Mouse (Mus musculus): Measurements from ENCODE around the gene Clasp1.

The Clasp1 gene

DNA sequence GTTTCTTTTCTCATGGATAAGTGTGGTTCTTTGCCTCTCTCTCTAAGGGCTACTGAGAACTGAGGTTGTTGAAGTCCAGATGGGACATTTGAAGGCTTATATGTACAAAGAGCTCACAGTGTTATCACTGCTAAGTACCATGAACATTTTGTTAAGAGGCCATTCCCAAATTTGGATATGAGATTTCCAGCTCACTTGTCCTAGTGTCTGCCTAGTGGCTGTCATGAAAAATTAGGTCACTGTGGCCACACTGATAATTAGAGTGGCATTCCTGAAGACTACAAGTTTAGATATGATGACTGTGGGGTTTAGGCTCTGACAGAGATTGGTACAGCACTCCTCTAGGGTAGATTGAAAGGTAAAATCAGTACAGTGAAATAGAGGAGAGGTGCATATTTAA lies 97.2 kb downstream of the Clasp1 start:
- DNase-seq (ENCODE audit: extremely low spot score, low read depth, low spot score), result no peak

DNA sequence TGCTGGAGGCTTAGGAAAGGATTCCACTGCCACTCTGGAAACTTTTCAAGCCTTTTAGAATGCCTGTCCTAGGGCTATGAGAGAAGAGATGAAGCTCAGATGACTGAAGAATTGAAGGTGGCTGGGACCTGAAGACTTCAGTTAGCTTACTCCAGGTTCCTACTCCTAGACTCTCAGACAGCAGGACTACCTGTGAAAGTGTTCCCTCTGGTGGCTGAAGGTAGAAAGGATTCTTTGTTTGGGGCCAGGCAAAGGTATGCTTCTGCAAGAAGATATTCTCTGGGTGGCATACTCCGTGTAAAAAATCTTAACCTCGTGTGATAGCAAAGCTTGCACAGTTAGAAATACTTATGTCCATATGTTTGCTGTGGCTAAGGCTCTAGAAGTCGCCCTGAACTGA lies 104.0 kb downstream of the Clasp1 start:
- no peak for DNase-seq (ENCODE audit: extremely low spot score, low read depth, low spot score)

DNA sequence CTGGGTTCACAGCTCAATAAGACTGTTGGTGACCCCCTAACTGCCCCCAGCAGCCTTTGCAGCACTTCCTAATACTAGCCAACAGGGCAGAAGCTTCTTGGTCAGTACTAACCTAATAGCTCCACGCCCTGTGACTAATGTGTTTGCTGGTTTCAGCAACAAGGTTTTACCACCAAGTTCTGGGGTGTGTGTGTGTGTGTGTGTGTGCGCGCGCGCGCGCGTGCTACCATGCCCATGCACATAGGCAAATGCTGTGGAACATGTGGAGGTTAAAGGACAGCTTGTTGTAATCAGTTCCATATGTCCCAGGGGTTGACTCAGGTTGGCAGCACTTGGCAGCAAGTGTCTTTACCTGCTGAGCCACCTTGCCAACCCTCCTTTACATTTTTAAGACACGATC lies 105.7 kb downstream of the Clasp1 start:
- DNase-seq (ENCODE audit: extremely low spot score, low read depth, low spot score), result no peak

DNA sequence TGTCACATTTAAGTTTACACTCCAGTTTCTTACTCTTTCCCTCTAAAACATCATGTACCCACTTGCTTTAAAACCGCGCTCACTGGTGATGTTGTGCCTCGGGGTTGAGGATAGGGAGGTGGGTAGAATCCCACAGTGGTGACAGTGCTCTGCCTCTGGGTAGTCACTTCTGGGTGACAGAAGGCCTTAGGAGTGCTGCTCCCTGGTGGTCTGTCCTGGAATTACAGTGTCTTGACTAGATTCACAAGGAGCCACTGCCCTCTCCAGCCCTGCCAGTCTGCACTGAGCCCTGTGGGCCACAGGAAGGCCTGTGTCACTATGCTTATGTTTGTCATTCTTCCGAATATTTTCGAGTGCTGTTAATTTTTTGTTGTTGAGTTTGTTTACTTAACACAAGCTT lies 109.5 kb downstream of the Clasp1 start:
- peak; percentile 53 for DNase-seq (ENCODE audit: extremely low spot score, low read depth, low spot score)

DNA sequence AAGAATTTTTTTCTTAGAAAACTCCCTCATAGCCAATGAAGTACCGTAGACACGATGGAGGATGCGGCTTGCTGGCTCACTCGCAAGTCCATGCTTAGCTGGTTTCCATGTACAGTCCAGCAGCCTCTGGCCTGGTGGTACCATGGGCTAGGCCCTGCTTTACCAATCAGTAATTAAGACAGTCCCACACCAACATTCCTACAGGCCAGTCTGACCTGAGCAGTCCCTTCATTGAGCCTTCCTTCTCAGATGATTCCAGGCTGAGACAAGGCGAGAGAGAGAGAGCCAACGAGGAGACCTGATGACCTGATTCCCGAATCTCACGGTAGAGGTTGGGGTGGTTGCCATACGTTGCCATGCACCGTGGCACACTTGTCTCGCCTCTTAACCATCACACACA lies 111.7 kb downstream of the Clasp1 start:
- DNase-seq (ENCODE audit: extremely low spot score, low read depth, low spot score), result no peak

DNA sequence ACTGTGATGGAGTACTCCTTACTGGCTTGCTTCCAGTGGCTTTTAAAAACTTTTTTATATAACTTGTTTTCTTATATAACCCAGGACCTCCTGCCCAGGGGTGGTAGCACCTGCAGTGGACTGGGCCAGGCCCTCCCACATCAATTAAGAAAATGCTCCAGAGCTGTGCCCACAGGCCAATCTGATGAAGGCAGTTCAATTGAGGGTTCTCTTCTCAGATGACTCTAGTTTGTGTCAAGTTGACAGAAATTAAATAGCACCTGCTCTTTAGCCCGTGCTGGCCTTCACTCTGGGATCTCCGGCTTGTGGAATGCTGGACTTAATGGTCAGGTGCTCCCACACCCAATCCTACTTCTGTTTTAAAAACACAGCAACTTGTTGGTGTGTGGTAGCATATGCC lies 112.8 kb downstream of the Clasp1 start:
- no peak for DNase-seq (ENCODE audit: extremely low spot score, low read depth, low spot score)

DNA sequence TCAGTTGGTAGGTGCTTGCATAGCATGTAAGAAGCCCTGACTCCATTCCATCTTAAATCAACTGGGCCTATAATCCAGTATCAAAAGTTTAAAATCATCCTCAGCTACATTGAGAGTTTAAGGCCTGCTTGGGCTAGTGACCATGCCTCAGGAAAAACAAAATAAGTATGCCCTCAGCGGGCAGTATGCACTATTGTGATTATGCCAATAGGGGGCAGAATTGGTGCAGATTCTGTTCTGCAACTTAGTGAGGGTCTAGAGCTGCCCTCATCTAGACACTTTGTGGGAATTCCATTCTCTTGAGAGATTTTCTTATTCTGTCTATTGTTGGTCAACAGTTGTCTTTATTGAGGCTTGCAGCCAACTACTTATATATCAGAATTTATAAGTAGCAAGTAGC lies 116.9 kb downstream of the Clasp1 start:
- DNase-seq (ENCODE audit: extremely low spot score, low read depth, low spot score), result no peak

DNA sequence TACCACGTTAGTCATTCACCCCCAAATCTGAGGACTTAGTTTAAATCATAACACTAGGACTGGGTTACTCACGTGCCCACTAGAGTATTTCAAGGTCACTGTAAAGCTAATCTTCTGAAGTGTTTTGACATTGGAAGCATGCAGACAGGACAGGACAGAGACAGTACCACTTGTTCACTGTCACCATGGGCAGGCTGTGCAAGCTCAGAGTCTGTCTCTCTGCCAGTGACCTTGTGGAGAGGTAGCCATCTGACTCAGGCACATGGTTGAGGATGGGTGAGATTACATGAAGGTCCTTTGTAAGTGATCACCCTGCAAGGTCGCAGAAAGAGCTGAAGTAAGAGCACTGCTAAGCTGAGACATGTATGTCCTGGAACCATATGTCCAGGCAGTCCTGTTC lies 122.1 kb downstream of the Clasp1 start:
- no peak for DNase-seq (ENCODE audit: extremely low spot score, low read depth, low spot score)

DNA sequence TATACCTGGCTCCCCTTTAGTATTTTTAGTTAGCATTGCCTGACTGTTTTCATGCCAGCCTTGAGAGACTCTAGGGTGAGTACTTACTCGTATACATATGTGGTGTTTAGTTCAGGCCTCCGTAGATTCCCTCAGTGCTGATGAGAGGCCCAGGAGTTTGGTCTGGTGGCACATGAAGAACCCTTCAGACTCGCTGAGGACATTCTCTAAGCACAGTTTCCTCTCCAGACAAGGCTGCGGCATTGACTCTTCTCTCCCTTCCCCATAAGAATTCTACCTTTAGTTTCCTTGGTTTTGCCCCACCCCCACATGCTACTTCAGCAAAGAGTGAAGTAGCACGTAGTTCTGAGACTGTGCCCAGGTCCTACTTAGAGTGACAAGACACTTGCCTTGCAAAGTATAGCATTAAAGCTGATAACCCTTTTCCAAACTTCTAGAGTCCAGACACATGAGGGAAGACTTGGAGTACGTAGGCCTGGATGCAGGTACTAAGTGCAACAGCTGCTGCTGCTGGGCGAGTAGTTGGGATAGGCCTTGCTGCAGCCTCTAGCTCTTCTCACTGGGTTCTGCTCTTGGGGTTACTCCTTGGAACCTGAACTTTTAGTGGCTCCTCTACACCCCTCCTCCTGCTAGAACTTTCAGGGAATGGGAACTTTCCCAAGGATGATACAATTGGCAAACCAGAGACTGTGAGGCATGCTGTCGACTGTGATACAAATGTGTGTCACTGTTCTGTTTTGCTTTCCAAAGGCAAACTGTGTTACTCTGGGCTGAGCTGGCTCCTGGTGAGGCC lies 123.1 kb downstream of the Clasp1 start:
- DNase-seq (ENCODE audit: extremely low spot score, low read depth, low spot score), result no peak

DNA sequence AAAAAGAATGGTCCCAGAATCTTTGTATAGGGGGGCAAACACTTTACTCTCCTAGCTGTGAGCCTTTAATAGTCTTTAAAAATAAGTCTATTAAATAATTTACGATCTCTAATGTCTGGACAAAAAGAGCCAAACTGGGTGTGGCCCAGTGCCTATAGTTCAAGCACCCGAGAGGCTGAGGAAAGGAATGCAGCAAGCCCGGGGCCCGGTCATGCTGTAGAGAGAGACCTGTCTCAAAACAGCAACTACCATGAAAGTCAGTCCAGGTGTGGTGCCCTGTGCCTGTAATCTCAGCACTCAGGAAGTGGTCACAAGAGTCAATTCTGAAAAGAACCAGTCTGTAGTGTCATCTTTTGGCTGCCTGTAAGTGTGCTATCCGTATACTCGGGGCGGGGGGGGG lies 127.4 kb downstream of the Clasp1 start:
- DNase-seq (ENCODE audit: extremely low spot score, low read depth, low spot score), result no peak

DNA sequence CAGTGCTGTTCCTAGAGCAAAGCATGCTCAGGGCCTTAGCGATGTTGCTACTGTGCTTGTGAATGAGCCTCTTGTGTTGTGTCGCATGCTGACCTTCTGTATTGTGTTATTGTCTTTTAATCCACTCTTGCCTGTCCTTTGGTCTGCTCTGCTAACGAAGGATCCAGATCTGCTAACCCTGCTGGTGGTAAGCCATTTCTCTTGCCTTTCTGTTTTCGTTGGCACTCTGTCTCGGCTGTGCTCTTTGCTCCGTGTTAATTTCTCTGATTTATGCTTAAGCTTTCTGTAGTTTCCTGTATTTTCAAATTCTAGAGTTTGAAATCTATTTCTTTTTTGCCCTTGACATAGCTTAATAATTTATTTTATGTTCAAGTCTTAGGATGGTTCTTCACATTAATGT lies 134.3 kb downstream of the Clasp1 start:
- no peak for DNase-seq (ENCODE audit: extremely low spot score, low read depth, low spot score)

DNA sequence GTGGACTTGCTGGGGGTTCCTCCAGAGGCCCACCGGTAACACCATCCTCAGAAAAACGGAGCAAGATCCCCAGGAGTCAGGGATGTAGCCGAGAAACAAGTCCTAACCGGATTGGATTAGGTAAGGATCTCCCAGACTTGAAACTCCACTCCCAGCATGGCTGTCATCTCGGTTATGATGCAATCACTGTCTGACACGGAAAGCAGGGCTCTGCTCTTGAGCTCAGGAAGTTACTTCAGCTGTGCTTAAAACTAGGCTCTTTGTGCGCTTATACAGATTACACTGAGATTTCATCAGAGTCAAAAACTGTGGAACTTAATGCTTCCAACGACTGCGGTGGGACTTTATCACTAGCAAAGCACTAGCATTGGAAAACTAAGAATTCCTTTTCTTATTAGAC lies 136.5 kb downstream of the Clasp1 start:
- DNase-seq (ENCODE audit: extremely low spot score, low read depth, low spot score), result no peak

DNA sequence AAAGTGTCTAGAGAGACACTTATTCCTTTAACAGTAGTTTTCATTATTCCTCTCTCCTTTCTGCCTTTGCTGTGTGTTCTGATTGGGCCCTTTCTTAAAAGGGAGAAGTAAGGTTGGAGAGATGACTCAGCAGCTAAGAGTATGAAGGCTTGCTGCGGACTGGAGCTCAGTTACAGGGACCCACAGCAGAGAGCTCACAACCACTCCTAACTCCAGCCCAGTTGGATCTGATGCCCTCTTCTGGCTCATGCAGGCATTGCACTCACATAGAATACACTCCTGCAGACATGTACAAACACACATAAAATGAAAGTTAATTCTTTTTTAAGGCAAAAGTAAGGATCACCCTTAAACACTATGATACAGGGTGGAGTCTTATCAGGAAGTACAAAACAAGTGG lies 140.4 kb downstream of the Clasp1 start:
- DNase-seq (ENCODE audit: extremely low spot score, low read depth, low spot score), result no peak

DNA sequence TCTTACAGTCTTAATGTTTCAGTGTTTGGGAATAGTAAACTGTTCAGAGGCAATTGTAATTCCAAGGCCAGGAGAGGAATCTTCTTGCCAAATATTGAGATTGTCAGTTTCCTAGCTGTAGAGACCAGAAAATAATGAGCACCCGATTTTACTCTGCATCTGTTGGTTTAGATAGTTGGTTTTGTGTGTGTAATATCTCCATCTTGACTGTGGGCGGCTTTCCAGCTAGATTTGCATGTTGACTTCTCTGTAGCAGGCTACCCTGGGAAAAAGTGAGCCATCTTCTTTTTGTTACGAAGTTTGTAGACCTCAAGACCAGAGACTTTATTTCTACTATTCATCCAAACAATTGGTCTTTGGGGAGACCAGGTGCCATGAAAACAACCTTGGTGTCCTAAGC lies 142.4 kb downstream of the Clasp1 start:
- no peak for DNase-seq (ENCODE audit: extremely low spot score, low read depth, low spot score)

DNA sequence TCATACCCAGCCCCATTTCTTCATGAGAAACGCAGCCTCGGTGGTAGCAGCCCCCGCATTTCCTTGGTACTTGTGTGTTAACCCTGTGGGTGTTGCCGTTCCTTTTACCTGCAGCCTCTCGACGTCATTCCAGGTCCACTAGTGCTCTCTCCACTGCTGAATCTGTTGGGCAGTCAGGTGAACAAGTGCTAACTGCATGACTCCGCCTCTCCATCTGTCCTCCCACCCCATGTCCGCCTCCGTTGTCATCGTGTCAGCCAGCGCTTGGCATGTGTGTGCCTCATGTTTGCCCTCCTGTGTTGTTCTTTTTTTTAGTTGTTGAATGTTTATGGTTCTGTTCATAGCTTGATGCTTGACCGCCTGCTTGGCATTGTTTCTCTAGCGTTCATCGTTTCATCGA lies 147.2 kb downstream of the Clasp1 start:
- DNase-seq (ENCODE audit: extremely low spot score, low read depth, low spot score), result no peak

DNA sequence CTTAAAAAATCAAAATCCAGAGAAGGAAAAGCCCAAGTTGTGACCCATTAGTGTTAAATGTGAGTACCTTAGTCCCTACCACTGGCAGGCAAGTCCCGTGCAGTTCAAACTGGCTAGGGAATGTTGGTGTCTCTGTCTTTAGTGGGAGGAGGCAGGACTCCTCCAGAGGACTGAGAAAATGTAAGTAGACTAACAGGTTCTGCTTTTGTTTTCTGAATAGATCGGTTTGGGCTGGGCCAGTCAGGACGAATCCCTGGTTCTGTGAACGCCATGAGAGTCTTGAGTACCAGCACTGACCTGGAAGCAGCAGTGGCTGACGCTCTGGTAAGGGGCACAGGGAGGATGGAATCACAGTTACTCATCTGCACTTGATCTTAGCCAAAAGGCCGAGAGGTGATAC lies 150.2 kb downstream of the Clasp1 start:
- no peak for DNase-seq (ENCODE audit: extremely low spot score, low read depth, low spot score)

DNA sequence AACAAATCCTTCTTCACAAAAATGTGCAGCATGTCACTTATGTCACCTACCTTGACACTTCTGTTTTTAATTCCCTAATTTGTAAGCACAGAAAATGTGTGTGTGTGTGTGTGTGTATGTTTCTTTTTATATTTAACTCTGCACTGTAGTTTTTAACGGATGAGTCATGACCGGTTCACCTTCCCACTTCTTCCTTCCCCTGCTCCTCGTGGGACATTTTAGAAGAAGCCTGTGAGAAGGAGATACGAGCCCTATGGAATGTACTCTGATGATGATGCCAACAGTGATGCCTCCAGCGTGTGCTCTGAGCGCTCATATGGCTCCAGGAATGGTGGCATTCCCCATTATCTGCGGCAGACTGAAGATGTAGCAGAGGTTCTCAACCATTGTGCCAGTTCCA lies 154.0 kb downstream of the Clasp1 start:
- DNase-seq (ENCODE audit: extremely low spot score, low read depth, low spot score), result no peak

DNA sequence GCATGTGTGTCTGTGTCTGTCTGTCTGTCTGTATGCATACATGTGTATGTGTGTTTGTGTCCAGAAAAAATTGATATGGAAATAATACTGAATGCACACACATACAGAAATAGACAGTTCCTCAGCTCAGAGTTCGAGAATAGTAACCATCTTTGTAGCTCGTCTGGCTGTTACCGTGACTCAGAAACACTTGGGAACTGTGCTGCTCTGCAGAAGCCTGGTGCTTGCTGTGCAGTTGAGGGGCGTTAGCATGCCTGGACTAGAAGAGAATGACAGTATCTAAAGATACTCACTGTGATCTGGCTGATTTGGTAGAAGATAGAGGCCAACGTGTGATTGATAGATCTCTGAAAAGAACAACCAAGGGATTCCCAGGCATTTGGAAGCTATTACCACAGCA lies 159.9 kb downstream of the Clasp1 start:
- no peak for DNase-seq (ENCODE audit: extremely low spot score, low read depth, low spot score)

DNA sequence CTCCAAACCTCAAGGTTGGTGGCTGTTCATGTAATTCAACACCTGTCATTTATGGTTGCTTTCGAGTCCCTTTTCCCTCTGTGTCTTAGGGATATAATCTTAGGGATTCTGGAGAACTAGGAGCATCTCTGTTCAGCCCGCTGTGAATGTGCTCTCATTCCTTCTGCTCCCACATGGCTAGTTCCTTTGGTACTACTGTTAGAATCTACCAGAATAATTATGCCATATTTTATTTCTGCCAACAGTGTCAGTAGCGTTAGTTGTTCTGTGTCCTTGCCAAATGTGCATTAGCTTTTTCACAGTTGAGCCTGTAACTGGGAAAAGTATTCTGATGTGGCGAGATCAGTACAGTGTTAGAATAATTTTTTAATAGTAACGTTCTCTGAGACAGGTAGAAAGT lies 162.3 kb downstream of the Clasp1 start:
- DNase-seq (ENCODE audit: extremely low spot score, low read depth, low spot score), result no peak

DNA sequence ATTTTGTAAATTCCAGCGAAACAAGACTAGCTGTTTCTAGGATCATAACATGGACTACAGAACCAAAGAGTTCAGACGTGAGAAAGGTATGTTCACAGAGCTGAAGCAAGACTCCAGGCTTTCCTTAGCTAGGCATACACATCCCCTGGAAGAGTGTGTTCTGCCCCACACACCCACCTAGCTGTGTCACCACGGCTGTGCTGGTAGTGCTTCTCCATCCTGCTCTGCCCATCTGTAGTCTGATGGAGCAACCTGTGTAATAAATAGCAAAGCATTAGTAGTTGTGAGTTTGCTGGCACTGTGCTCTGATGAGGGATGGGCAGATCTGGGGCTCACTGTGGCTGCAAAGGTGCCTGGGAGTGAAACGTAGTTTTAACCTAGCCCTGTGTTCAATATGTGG lies 163.2 kb downstream of the Clasp1 start:
- DNase-seq (ENCODE audit: extremely low spot score, low read depth, low spot score), result no peak

DNA sequence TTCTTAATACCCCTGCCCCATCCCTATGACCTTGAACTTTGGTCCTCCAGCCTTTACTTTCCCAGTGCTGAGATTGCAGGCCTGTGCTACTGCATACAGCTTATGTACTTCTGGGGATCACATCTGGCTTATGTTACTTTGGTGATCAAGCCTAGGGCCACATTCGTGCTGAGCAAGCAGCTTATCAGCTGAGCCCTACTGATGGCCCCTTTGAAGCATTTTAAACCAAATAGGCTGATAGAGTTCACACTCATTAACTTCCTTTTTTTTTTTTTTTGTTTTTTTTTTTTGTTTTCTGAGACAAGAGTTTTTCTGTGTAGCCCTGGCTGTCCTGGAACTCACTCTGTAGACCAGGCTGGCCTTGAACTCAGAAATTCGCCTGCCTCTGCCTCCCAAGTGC lies 164.2 kb downstream of the Clasp1 start:
- DNase-seq (ENCODE audit: extremely low spot score, low read depth, low spot score), result no peak

DNA sequence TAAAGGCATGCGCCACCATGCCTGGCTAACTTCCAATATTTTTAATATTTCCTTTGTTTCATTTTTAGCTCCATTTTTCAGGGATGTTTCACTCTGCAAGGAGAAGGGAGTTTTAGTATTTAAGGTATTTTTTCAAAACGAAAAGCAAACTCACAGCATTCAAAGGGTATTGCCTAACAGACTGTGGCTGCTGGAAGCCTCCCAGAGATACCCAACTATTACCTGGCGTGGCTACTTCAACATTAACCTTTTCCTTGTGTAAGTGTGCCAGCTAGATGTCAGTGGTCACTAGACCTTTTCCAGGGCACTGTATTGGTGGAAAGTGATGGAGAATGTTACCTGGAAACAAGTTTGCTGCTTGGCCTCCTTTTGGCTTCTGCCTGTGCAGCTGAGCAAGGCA lies 164.6 kb downstream of the Clasp1 start:
- no peak for DNase-seq (ENCODE audit: extremely low spot score, low read depth, low spot score)

DNA sequence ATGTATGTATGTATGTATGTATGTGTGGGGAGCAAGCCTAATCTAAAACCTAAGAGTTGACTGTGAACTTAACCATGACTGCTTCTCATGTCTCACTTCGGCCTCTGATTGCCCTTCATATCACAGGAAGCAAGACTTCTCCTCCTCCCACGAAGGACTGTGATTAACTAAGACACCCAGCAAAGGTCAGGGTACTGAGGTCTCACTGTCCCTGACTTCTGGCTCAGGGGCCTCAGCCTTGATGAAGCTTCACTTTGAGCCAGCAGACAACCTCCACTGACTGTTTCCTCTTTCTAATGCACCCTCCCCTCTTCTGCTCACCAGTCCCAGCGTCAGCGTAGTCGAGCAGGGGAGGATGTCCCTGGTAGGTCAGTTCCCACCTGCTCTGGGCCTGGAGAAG lies 166.1 kb downstream of the Clasp1 start:
- DNase-seq (ENCODE audit: extremely low spot score, low read depth, low spot score), result no peak

Data from hindlimb bud, embryonic 11.5 days (tissue).